Mouse (Mus musculus): ENCODE measurements around the gene Pmf1. TPM values are rescaled to one million over a fixed set of nuclear protein-coding genes. Genes with fewer than 3 reads are reported as not detected.

Pmf1 gene
- polyA plus RNA-seq, 1 experiment: 73.6 TPM

- no peaks in the 10 kb centered on the region for H3K9me3 ChIP-seq
- peak overlapping the region; percentile 86 for H3K4me3 ChIP-seq (replicated peaks)
- no peaks in the 10 kb centered on the region for H3K27me3 ChIP-seq (replicated peaks)
- H3K4me1 ChIP-seq: peaks cover 79% of the 10 kb centered on the region
- peaks cover 45% of the 10 kb centered on the region for H3K36me3 ChIP-seq (replicated peaks; ENCODE audit: low read length)
- no peak for TF ChIP-seq GATA1 (IDR thresholded peaks at IDR 0.05; ENCODE audit: borderline replicate concordance, low read length)
- no peak for TF ChIP-seq FLI1 (IDR thresholded peaks at IDR 0.05; ENCODE audit: low read length)
Measured at GRCm38 (mm10) chr3:88422020-88422720, 12.0 kb upstream of the Pmf1 start.

DNA sequence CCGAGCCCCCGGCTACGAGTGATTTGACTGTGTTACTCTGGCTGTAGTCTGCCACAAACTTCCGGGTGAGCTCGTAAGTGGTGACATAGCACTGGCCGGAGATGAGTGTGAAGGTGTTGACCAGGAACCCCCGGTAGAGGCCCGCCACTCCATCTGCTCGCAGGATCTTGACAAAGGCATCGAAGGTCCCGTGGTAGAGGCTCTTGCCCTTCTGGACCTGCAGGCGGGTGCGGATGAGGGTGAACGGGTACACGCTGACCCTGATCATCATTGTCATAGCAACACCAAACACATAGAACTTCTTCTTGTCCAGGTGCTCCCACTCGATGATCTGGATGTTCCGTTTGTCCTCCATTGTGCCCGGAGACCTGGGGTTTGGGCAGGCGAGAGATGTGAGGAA lies 10.6 kb upstream of the Pmf1 start:
- TF ChIP-seq GATA1 (IDR thresholded peaks at IDR 0.05; ENCODE audit: borderline replicate concordance, low read length) (no peak), FLI1 (IDR thresholded peaks at IDR 0.05; ENCODE audit: low read length) (no peak)
- H3K4me1 ChIP-seq: peaks cover 87% of the 10 kb centered on the region
- H3K9me3 ChIP-seq: no peaks in the 10 kb centered on the region
- H3K4me3 ChIP-seq (replicated peaks): peak overlapping the region; percentile 6
- peaks cover 59% of the 10 kb centered on the region for H3K36me3 ChIP-seq (replicated peaks; ENCODE audit: low read length)
- H3K27me3 ChIP-seq (replicated peaks): no peaks in the 10 kb centered on the region

GRCm38 (mm10) chr3:88418016-88418415 lies 7.9 kb upstream of the Pmf1 start:
- Histone ChIP-seq H3K4me1 (peaks cover 87% of the 10 kb centered on the region), H3K9me3 (no peaks in the 10 kb centered on the region), H3K36me3 (replicated peaks; ENCODE audit: low read length) (peaks cover 87% of the 10 kb centered on the region), H3K4me3 (replicated peaks) (peak overlapping the region; percentile 31), H3K27me3 (replicated peaks) (no peaks in the 10 kb centered on the region)
- TF ChIP-seq FLI1 (IDR thresholded peaks at IDR 0.05; ENCODE audit: low read length): no peak
- no peak for TF ChIP-seq GATA1 (IDR thresholded peaks at IDR 0.05; ENCODE audit: borderline replicate concordance, low read length)

- Histone ChIP-seq H3K27me3 (replicated peaks) (no peaks in the 10 kb centered on the region), H3K4me3 (replicated peaks) (no peak overlapping the region), H3K4me1 (peaks cover 82% of the 10 kb centered on the region), H3K36me3 (replicated peaks; ENCODE audit: low read length) (peaks cover 99% of the 10 kb centered on the region), H3K9me3 (no peaks in the 10 kb centered on the region)
- no peak for TF ChIP-seq GATA1 (IDR thresholded peaks at IDR 0.05; ENCODE audit: borderline replicate concordance, low read length)
- no peak for TF ChIP-seq FLI1 (IDR thresholded peaks at IDR 0.05; ENCODE audit: low read length)
Measured at GRCm38 (mm10) chr3:88415668-88416067, 5.5 kb upstream of the Pmf1 start.

DNA sequence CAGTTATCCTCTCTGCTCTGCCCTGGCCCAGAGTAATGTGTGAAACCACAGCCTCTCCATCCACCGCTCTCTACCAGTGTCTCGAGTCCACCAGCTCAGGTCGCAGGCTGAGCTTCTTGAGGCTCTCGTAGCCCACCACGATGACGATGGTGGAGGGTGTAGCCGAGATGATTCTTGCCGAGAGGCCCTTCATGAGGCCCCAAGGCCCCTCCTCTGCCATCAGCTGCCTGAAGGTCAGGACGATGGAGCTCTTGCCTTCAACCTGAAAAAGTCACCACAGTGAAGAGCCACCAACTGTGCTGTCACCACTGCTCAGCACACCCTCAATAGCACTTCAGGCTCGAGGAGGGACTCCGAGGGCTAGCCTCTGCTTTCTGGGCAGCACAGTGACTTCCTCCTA lies 2.5 kb upstream of the Pmf1 start:
- Histone ChIP-seq H3K27me3 (replicated peaks) (no peaks in the 10 kb centered on the region), H3K36me3 (replicated peaks; ENCODE audit: low read length) (peaks cover 68% of the 10 kb centered on the region), H3K4me3 (replicated peaks) (no peak overlapping the region), H3K9me3 (no peaks in the 10 kb centered on the region), H3K4me1 (peaks cover 79% of the 10 kb centered on the region)
- no peak for TF ChIP-seq FLI1 (IDR thresholded peaks at IDR 0.05; ENCODE audit: low read length)
- TF ChIP-seq GATA1 (IDR thresholded peaks at IDR 0.05; ENCODE audit: borderline replicate concordance, low read length): no peak

GRCm38 (mm10) chr3:88411681-88412080 lies 1.6 kb upstream of the Pmf1 start:
- TF ChIP-seq FLI1 (IDR thresholded peaks at IDR 0.05; ENCODE audit: low read length): no peak
- TF ChIP-seq GATA1 (IDR thresholded peaks at IDR 0.05; ENCODE audit: borderline replicate concordance, low read length): no peak
- Histone ChIP-seq H3K4me1 (peaks cover 79% of the 10 kb centered on the region), H3K4me3 (replicated peaks) (no peak overlapping the region)

GRCm38 (mm10) chr3:88410645-88411031 lies 507 bp upstream of the Pmf1 start:
- Histone ChIP-seq H3K4me1 (peaks cover 75% of the 10 kb centered on the region), H3K36me3 (replicated peaks; ENCODE audit: low read length) (peaks cover 48% of the 10 kb centered on the region), H3K27me3 (replicated peaks) (no peaks in the 10 kb centered on the region), H3K9me3 (no peaks in the 10 kb centered on the region), H3K4me3 (replicated peaks) (peak overlapping the region; percentile 92)
- no peak for TF ChIP-seq GATA1 (IDR thresholded peaks at IDR 0.05; ENCODE audit: borderline replicate concordance, low read length)
- no peak for TF ChIP-seq FLI1 (IDR thresholded peaks at IDR 0.05; ENCODE audit: low read length)

More at GRCm38 (mm10) chr3:88411681-88412080, 1.6 kb upstream of the Pmf1 start:
- Histone ChIP-seq H3K27me3 (replicated peaks) (no peaks in the 10 kb centered on the region), H3K9me3 (no peaks in the 10 kb centered on the region), H3K36me3 (replicated peaks; ENCODE audit: low read length) (peaks cover 59% of the 10 kb centered on the region)

- Histone ChIP-seq H3K4me3 (replicated peaks) (peak overlapping the region; percentile 85), H3K27me3 (replicated peaks) (no peaks in the 10 kb centered on the region), H3K36me3 (replicated peaks; ENCODE audit: low read length) (peaks cover 33% of the 10 kb centered on the region), H3K4me1 (peaks cover 66% of the 10 kb centered on the region), H3K9me3 (no peaks in the 10 kb centered on the region)
- TF ChIP-seq GATA1 (IDR thresholded peaks at IDR 0.05; ENCODE audit: borderline replicate concordance, low read length) (no peak), FLI1 (IDR thresholded peaks at IDR 0.05; ENCODE audit: low read length) (no peak)
Measured at GRCm38 (mm10) chr3:88408953-88409352, 1.2 kb downstream of the Pmf1 start.

GRCm38 (mm10) chr3:88407529-88407928 lies 2.6 kb downstream of the Pmf1 start:
- H3K4me1 ChIP-seq: peaks cover 57% of the 10 kb centered on the region
- peaks cover 32% of the 10 kb centered on the region for H3K36me3 ChIP-seq (replicated peaks; ENCODE audit: low read length)
- peak overlapping the region; percentile 7 for H3K4me3 ChIP-seq (replicated peaks)
- TF ChIP-seq FLI1 (IDR thresholded peaks at IDR 0.05; ENCODE audit: low read length) (no peak), GATA1 (IDR thresholded peaks at IDR 0.05; ENCODE audit: borderline replicate concordance, low read length) (no peak)
- no peaks in the 10 kb centered on the region for H3K9me3 ChIP-seq
- H3K27me3 ChIP-seq (replicated peaks): no peaks in the 10 kb centered on the region

- Histone ChIP-seq H3K9me3 (no peaks in the 10 kb centered on the region), H3K36me3 (replicated peaks; ENCODE audit: low read length) (peaks cover 32% of the 10 kb centered on the region), H3K4me3 (replicated peaks) (peak overlapping the region; percentile 69), H3K4me1 (peaks cover 55% of the 10 kb centered on the region), H3K27me3 (replicated peaks) (no peaks in the 10 kb centered on the region)
- TF ChIP-seq GATA1 (IDR thresholded peaks at IDR 0.05; ENCODE audit: borderline replicate concordance, low read length) (no peak), FLI1 (IDR thresholded peaks at IDR 0.05; ENCODE audit: low read length) (no peak)
Measured at GRCm38 (mm10) chr3:88407090-88407489, 3.0 kb downstream of the Pmf1 start.

Measured in megakaryocyte, embryonic 14.5 days (primary cell).